In the genomic region with DNA sequence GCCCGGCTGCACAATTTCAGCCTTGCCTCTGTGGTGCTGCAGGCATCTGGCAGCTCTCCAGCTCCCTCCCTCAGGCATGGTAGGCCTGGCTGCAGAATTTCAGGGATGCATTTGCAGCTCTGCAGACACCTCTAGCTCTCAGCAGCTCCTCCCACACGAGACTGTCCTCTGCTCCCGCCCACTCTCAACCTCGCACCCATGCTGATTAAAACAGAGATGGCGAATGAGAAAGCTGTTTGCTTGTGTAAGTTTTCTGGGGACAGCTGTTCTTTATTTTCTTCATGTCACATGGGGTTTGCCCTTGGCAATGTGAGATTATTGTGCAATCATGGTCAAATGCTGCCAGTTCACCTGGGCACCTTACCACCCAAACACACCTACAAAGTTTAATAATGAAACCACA, we compare ENCODE assay signal across 7 mouse cellular contexts.
A peak's percentile ranks its signal among the peaks of the same experiment; 100 is the strongest.
DNase-seq lines count a peak whose midpoint lies in the region; ATAC-seq lines count a peak whose summit lies in the region.

No protein-coding gene starts in this region.

- H3K9ac ChIP-seq in embryonic facial prominence, embryonic 13.5 days = no peak overlapping the region
- H3K9ac ChIP-seq in hindbrain, embryonic 13.5 days = no peak overlapping the region

- peak overlapping the region; percentile 23; the same call in 1 of the 2 replicates for H3K4me2 ChIP-seq in embryonic facial prominence, embryonic 13.5 days
- no peak overlapping the region for H3K4me2 ChIP-seq in hindbrain, embryonic 13.5 days

- H3K27me3 ChIP-seq in embryonic facial prominence, embryonic 13.5 days = no peaks in the 10 kb centered on the region
- no peaks in the 10 kb centered on the region for H3K27me3 ChIP-seq in hindbrain, embryonic 13.5 days

- H3K36me3 ChIP-seq in embryonic facial prominence, embryonic 13.5 days = peaks cover 27% of the 10 kb centered on the region
- H3K36me3 ChIP-seq in hindbrain, embryonic 13.5 days = no peaks in the 10 kb centered on the region

- H3K4me3 ChIP-seq in embryonic facial prominence, embryonic 13.5 days = no peak overlapping the region
- H3K4me3 ChIP-seq in hindbrain, embryonic 13.5 days = no peak overlapping the region

- H3K4me1 ChIP-seq in embryonic facial prominence, embryonic 13.5 days = peaks cover 29% of the 10 kb centered on the region
- peaks cover 17% of the 10 kb centered on the region for H3K4me1 ChIP-seq in hindbrain, embryonic 13.5 days (replicated peaks)

- 14% methylated on average over 5 of the region's 5 CpGs for WGBS in embryonic facial prominence, embryonic 13.5 days
- 42% methylated on average over 5 of the region's 5 CpGs for WGBS in hindbrain, embryonic 13.5 days

- H3K27ac ChIP-seq in embryonic facial prominence, embryonic 13.5 days = 0 out of 2 replicates have a peak overlapping the region, but pooled peaks have one; percentile 1
- H3K27ac ChIP-seq in hindbrain, embryonic 13.5 days = no peak overlapping the region

- DNase-seq in 3134 (ENCODE audit: extremely low read depth, insufficient read length, low spot score) (peak; percentile 32), A20 (ENCODE audit: low read depth, low spot score) (peak; percentile 38)
- peak; percentile 55 to 79 for DNase-seq in left cerebral cortex, postnatal 25 days (ENCODE audit: low spot score in 2 of 2)
- DNase-seq in right cerebral cortex, postnatal 36 days (ENCODE audit: low spot score in 2 of 2) = peak; percentile 55 to 74

- no peak for ATAC-seq in embryonic facial prominence, embryonic 13.5 days (ENCODE audit: insufficient number of reproducible peaks, insufficient read depth, low FRiP score, low TSS enrichment, low read depth)
- 0 out of 2 replicates have a peak, but pooled peaks have one; percentile 9 for ATAC-seq in hindbrain, embryonic 13.5 days (ENCODE audit: low FRiP score)
- ATAC-seq in CD4-positive, CD25-positive, alpha-beta regulatory T cell, adult 4 months = no peak

- H3K9me3 ChIP-seq in embryonic facial prominence, embryonic 13.5 days = no peaks in the 10 kb centered on the region
- no peaks in the 10 kb centered on the region for H3K9me3 ChIP-seq in hindbrain, embryonic 13.5 days

- intact Hi-C loops in left cerebral cortex, postnatal 25 days (cut with DNase I) = no loop called here
